Mouse (Mus musculus): ENCODE results near the gene Tlr5. TPM values are rescaled to one million over a fixed set of nuclear protein-coding genes. Genes with fewer than 3 reads are reported as not detected.
A peak's percentile ranks its signal among the peaks of the same experiment; 100 is the strongest.

The Tlr5 gene
- polyA plus RNA-seq, 1 experiment from 2014 or later: 0.21 TPM

GRCm38 (mm10) chr1:182958824-182959223 is 4.2 kb downstream of the Tlr5 start:
- no peak for ATAC-seq (ENCODE audit: low FRiP score)
- H3K4me2 ChIP-seq (replicated peaks): peak overlapping the region; percentile 68; the same call in 1 of the 2 replicates
- no peaks in the 10 kb centered on the region for H3K9me3 ChIP-seq (ENCODE audit: control insufficient read depth, low read length)
- peaks cover 37% of the 10 kb centered on the region for H3K4me1 ChIP-seq (replicated peaks; ENCODE audit: control insufficient read depth, insufficient read depth, low read length)
- 41% methylated on average over 3 of the region's 3 CpGs for WGBS
- peak overlapping the region; percentile 72; the same call in 1 of the 2 replicates for H3K27ac ChIP-seq
- H3K9ac ChIP-seq: no peak overlapping the region
- no peak for DNase-seq (ENCODE audit: low spot score)
- no peaks in the 10 kb centered on the region for H3K36me3 ChIP-seq (replicated peaks; ENCODE audit: control insufficient read depth, insufficient read depth)
- H3K4me3 ChIP-seq (replicated peaks; ENCODE audit: low read length): no peak overlapping the region
- 0 out of 2 replicates have a peak, but pooled peaks cover 6% of the 10 kb centered on the region for H3K27me3 ChIP-seq (ENCODE audit: control insufficient read depth, insufficient read depth, low read length)

DNA sequence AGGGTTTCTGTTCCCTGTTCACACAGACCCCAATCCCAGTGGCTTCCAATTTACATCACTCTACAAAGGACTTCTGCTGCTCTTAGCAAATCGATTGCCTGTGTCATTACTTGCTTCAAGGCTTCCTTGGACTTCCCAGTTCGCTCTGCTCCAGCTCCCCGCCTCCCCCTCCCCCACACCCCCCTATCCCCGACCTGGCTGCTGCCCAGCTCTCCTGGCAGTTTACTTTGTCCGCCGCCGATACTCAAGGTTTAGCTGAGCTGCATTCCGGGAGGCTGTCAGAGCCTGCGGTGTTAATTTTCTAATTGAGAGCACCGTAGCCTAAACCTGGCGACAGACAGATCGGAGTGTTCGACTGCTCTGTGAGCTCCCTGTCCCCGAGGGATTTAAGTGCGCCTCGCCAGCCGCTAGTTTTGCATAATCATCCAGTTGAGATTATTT is 4.7 kb downstream of the Tlr5 start:
- Histone ChIP-seq H3K4me2 (replicated peaks) (peak overlapping the region; percentile 68), H3K9me3 (ENCODE audit: control insufficient read depth, low read length) (no peaks in the 10 kb centered on the region), H3K27me3 (ENCODE audit: control insufficient read depth, insufficient read depth, low read length) (0 out of 2 replicates have a peak, but pooled peaks cover 6% of the 10 kb centered on the region), H3K27ac (peak overlapping the region; percentile 72), H3K36me3 (replicated peaks; ENCODE audit: control insufficient read depth, insufficient read depth) (no peaks in the 10 kb centered on the region), H3K4me3 (replicated peaks; ENCODE audit: low read length) (peak overlapping the region; percentile 35), H3K4me1 (replicated peaks; ENCODE audit: control insufficient read depth, insufficient read depth, low read length) (peaks cover 36% of the 10 kb centered on the region), H3K9ac (peak overlapping the region; percentile 53)
- under 1% methylated on average over 17 of the region's 17 CpGs for WGBS
- DNase-seq (ENCODE audit: low spot score) (peak; percentile 68), ATAC-seq (ENCODE audit: low FRiP score) (peak; percentile 46)

GRCm38 (mm10) chr1:182959811-182960455 is 5.3 kb downstream of the Tlr5 start:
- peak overlapping the region; percentile 53 for H3K9ac ChIP-seq
- H3K9me3 ChIP-seq (ENCODE audit: control insufficient read depth, low read length): no peaks in the 10 kb centered on the region
- 0 out of 2 replicates have a peak, but pooled peaks cover 6% of the 10 kb centered on the region for H3K27me3 ChIP-seq (ENCODE audit: control insufficient read depth, insufficient read depth, low read length)
- WGBS: under 1% methylated on average over 20 of the region's 20 CpGs
- ATAC-seq (ENCODE audit: low FRiP score) (peak; percentile 74), DNase-seq (ENCODE audit: low spot score) (peak; percentile 88)
- peak overlapping the region; percentile 72 for H3K27ac ChIP-seq
- no peaks in the 10 kb centered on the region for H3K36me3 ChIP-seq (replicated peaks; ENCODE audit: control insufficient read depth, insufficient read depth)
- peak overlapping the region; percentile 35 for H3K4me3 ChIP-seq (replicated peaks; ENCODE audit: low read length)
- H3K4me2 ChIP-seq (replicated peaks): peak overlapping the region; percentile 68
- peaks cover 29% of the 10 kb centered on the region for H3K4me1 ChIP-seq (replicated peaks; ENCODE audit: control insufficient read depth, insufficient read depth, low read length)

GRCm38 (mm10) chr1:182961076-182961475 is 6.5 kb downstream of the Tlr5 start:
- Histone ChIP-seq H3K9me3 (ENCODE audit: control insufficient read depth, low read length) (no peaks in the 10 kb centered on the region), H3K27ac (no peak overlapping the region), H3K9ac (no peak overlapping the region), H3K4me1 (replicated peaks; ENCODE audit: control insufficient read depth, insufficient read depth, low read length) (peaks cover 28% of the 10 kb centered on the region), H3K36me3 (replicated peaks; ENCODE audit: control insufficient read depth, insufficient read depth) (no peaks in the 10 kb centered on the region), H3K27me3 (ENCODE audit: control insufficient read depth, insufficient read depth, low read length) (0 out of 2 replicates have a peak, but pooled peaks cover under 1% of the 10 kb centered on the region), H3K4me2 (replicated peaks) (no peak overlapping the region), H3K4me3 (replicated peaks; ENCODE audit: low read length) (no peak overlapping the region)
- WGBS: 62% methylated on average over 5 of the region's 5 CpGs
- ATAC-seq (ENCODE audit: low FRiP score) (no peak), DNase-seq (ENCODE audit: low spot score) (no peak)

DNA sequence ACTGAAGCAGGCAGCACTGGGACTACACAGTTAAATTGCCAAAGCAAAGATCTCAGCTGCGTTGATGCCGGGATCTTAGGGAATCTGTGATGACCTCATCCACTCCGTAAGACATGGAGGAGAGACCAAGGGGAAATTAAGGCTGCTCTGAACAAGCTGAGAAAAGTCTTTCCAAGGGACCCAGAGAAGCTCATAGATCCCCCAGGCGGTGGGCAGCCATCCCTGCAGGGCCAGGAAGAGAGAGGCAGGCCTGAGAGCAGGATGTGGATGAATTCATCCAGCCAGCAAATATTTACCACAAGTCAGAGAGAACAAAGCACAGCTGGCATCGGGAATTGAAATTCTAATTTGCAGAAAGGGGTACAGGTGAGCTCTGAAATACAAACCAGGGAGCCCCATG is 8.7 kb downstream of the Tlr5 start:
- H3K36me3 ChIP-seq (replicated peaks; ENCODE audit: control insufficient read depth, insufficient read depth): no peaks in the 10 kb centered on the region
- H3K4me2 ChIP-seq (replicated peaks): no peak overlapping the region
- DNase-seq (ENCODE audit: low spot score): no peak
- 51% methylated on average over 5 of the region's 5 CpGs for WGBS
- no peak overlapping the region for H3K9ac ChIP-seq
- H3K27me3 ChIP-seq (ENCODE audit: control insufficient read depth, insufficient read depth, low read length): no peaks in the 10 kb centered on the region
- ATAC-seq (ENCODE audit: low FRiP score): no peak
- H3K4me1 ChIP-seq (replicated peaks; ENCODE audit: control insufficient read depth, insufficient read depth, low read length): peaks cover 28% of the 10 kb centered on the region
- no peaks in the 10 kb centered on the region for H3K9me3 ChIP-seq (ENCODE audit: control insufficient read depth, low read length)
- H3K27ac ChIP-seq: no peak overlapping the region
- no peak overlapping the region for H3K4me3 ChIP-seq (replicated peaks; ENCODE audit: low read length)

DNA sequence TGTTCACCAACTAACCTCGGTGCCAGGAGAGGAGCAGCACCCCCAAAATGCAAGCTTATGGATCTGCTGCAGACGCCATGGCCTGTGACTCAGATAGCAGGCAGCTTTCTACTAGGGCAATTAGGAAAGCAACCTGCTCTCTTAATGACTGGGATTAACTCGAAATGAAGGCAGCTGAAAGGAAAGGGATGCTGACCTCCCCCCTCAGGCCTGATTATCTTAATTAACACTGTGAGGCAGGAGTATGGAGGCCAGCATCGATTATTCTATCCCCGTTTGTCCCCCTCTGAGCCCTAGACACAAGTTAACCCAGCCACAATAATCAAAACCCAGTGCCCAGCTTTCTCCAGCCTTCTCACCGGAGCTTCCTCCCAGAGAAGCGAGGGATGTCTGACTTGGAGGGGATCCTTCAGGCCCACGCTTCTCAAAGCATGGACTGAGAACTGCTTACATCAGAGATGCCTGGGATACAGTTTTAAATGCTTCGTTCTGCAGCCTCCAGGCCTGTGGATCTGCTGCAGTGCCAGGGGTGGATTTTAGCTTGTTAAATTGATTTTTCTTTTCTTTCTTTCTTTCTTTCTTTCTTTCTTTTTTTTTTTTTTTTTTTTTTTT is 10.4 kb downstream of the Tlr5 start:
- Histone ChIP-seq H3K4me2 (replicated peaks) (no peak overlapping the region), H3K9me3 (ENCODE audit: control insufficient read depth, low read length) (no peaks in the 10 kb centered on the region), H3K4me3 (replicated peaks; ENCODE audit: low read length) (no peak overlapping the region), H3K9ac (no peak overlapping the region), H3K27ac (no peak overlapping the region), H3K27me3 (ENCODE audit: control insufficient read depth, insufficient read depth, low read length) (no peaks in the 10 kb centered on the region), H3K36me3 (replicated peaks; ENCODE audit: control insufficient read depth, insufficient read depth) (no peaks in the 10 kb centered on the region), H3K4me1 (replicated peaks; ENCODE audit: control insufficient read depth, insufficient read depth, low read length) (peaks cover 15% of the 10 kb centered on the region; the same call in 1 of the 2 replicates)
- WGBS: 49% methylated on average over 9 of the region's 9 CpGs
- DNase-seq (ENCODE audit: low spot score) (no peak), ATAC-seq (ENCODE audit: low FRiP score) (no peak)

DNA sequence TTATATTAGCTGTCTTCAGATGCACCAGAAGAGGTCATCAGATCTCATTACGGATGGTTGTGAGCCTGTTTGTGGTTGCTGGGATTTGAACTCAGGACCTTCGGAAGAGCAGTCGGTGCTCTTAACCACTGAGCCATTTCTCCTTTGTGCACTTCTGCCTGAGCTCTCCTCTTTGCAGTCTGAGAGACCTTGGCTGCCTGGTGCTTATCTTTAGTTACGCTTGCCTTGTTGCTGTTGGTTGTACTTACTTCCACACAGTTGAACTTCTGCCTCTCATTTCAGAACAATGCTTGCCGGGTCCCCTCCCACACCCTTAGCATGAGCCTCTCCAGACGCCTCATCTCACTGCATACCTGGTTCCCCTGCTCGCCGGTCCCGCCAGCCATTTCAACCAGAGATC is 14.1 kb downstream of the Tlr5 start:
- no peaks in the 10 kb centered on the region for H3K27me3 ChIP-seq (ENCODE audit: control insufficient read depth, insufficient read depth, low read length)
- no peak overlapping the region for H3K4me3 ChIP-seq (replicated peaks; ENCODE audit: low read length)
- no peak overlapping the region for H3K4me2 ChIP-seq (replicated peaks)
- ATAC-seq (ENCODE audit: low FRiP score): no peak
- H3K4me1 ChIP-seq (replicated peaks; ENCODE audit: control insufficient read depth, insufficient read depth, low read length): 0 out of 2 replicates have a peak, but pooled peaks cover 5% of the 10 kb centered on the region
- no peak for DNase-seq (ENCODE audit: low spot score)
- H3K27ac ChIP-seq: no peak overlapping the region
- WGBS: 96% methylated on average over 9 of the region's 9 CpGs
- no peak overlapping the region for H3K9ac ChIP-seq
- no peaks in the 10 kb centered on the region for H3K9me3 ChIP-seq (ENCODE audit: control insufficient read depth, low read length)
- H3K36me3 ChIP-seq (replicated peaks; ENCODE audit: control insufficient read depth, insufficient read depth): no peaks in the 10 kb centered on the region

GRCm38 (mm10) chr1:182972240-182972639 is 17.7 kb downstream of the Tlr5 start:
- H3K9me3 ChIP-seq (ENCODE audit: control insufficient read depth, low read length): no peaks in the 10 kb centered on the region
- ATAC-seq (ENCODE audit: low FRiP score) (no peak), DNase-seq (ENCODE audit: low spot score) (no peak)
- H3K4me2 ChIP-seq (replicated peaks): no peak overlapping the region
- no peak overlapping the region for H3K27ac ChIP-seq
- H3K36me3 ChIP-seq (replicated peaks; ENCODE audit: control insufficient read depth, insufficient read depth): no peaks in the 10 kb centered on the region
- no peak overlapping the region for H3K4me3 ChIP-seq (replicated peaks; ENCODE audit: low read length)
- H3K9ac ChIP-seq: no peak overlapping the region
- no peaks in the 10 kb centered on the region for H3K4me1 ChIP-seq (replicated peaks; ENCODE audit: control insufficient read depth, insufficient read depth, low read length)
- WGBS: 87% methylated on average over 6 of the region's 6 CpGs
- H3K27me3 ChIP-seq (ENCODE audit: control insufficient read depth, insufficient read depth, low read length): no peaks in the 10 kb centered on the region

DNA sequence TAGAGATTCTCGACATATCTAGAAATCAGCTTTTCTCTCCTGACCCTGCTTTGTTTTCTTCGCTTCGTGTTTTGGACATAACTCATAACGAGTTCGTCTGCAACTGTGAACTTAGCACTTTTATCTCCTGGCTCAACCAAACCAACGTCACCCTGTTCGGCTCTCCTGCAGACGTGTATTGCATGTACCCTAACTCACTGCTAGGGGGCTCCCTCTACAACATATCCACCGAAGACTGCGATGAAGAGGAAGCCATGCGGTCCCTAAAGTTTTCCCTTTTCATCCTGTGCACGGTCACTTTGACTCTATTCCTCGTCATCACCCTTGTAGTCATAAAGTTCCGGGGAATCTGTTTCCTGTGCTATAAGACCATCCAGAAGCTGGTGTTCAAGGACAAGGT is 20.2 kb downstream of the Tlr5 start:
- Histone ChIP-seq H3K36me3 (replicated peaks; ENCODE audit: control insufficient read depth, insufficient read depth) (no peaks in the 10 kb centered on the region), H3K4me3 (replicated peaks; ENCODE audit: low read length) (no peak overlapping the region), H3K27me3 (ENCODE audit: control insufficient read depth, insufficient read depth, low read length) (no peaks in the 10 kb centered on the region), H3K9ac (no peak overlapping the region), H3K9me3 (ENCODE audit: control insufficient read depth, low read length) (no peaks in the 10 kb centered on the region), H3K27ac (no peak overlapping the region), H3K4me1 (replicated peaks; ENCODE audit: control insufficient read depth, insufficient read depth, low read length) (no peaks in the 10 kb centered on the region), H3K4me2 (replicated peaks) (no peak overlapping the region)
- 82% methylated on average over 14 of the region's 14 CpGs for WGBS
- no peak for DNase-seq (ENCODE audit: low spot score)
- ATAC-seq (ENCODE audit: low FRiP score): no peak

All from hindbrain, embryonic 14.5 days (tissue).